Mouse (Mus musculus) limb, embryonic 12.5 days (tissue): ENCODE measurements at regions not wholly inside any gene's neighbourhood (a gene's known extent, or its start where the extent isn't known, plus 50 kb on each side); places are given as distances from the start of the nearest gene placed in this dataset.

Experiments
- ATAC-seq: fragments of 200-750 bp; cut with Nextera tagmentation; 2 replicates; pipeline ENCODE4 v1.8.0; 2017; ENCODE audit warnings: low read depth, moderate TSS enrichment; ENCODE audit not compliant: insufficient number of reproducible peaks, insufficient read depth, low FRiP score, low TSS enrichment
- H3K27ac ChIP-seq: fragments of 300-500 bp; sonication (generic); 2 replicates; pipeline ENCODE4 v1.5.1; 2016; ENCODE audit warnings: mild to moderate bottlenecking, moderate library complexity
- H3K27me3 ChIP-seq: fragments of 300-500 bp; sonication (generic); 2 replicates; pipeline ENCODE4 v1.6.1; 2016; ENCODE audit warnings: mild to moderate bottlenecking, moderate library complexity
- H3K36me3 ChIP-seq: fragments of 300-500 bp; sonication (generic); 2 replicates; pipeline ENCODE4 v1.6.1; 2016; ENCODE audit warnings: mild to moderate bottlenecking, moderate library complexity
- H3K4me1 ChIP-seq: fragments of 300-500 bp; sonication (generic); replicated peaks from 2 replicates; pipeline ENCODE4 v1.6.1; 2016
- H3K4me2 ChIP-seq: fragments of 300-500 bp; sonication (generic); 2 replicates; pipeline ENCODE4 v1.6.1; 2016; ENCODE audit warnings: mild to moderate bottlenecking, moderate library complexity
- H3K4me3 ChIP-seq: fragments of 300-500 bp; sonication (generic); replicated peaks from 2 replicates; pipeline ENCODE4 v1.5.1; 2016; ENCODE audit warnings: mild to moderate bottlenecking
- H3K9ac ChIP-seq: fragments of 300-500 bp; sonication (generic); replicated peaks from 2 replicates; pipeline ENCODE4 v1.6.1; 2016; ENCODE audit warnings: mild to moderate bottlenecking, moderate library complexity
- H3K9me3 ChIP-seq: fragments of 300-500 bp; sonication (generic); 2 replicates; pipeline ENCODE4 v1.6.1; 2016; ENCODE audit warnings: mild to moderate bottlenecking, moderate library complexity
- WGBS: fragments of 180-500 bp; shearing (Covaris S2); methylation state at CpG from one replicate; pipeline ENCODE4 v1.1.7; 2016; 5-methylcytosine and 5-hydroxymethylcytosine counted together

DNA sequence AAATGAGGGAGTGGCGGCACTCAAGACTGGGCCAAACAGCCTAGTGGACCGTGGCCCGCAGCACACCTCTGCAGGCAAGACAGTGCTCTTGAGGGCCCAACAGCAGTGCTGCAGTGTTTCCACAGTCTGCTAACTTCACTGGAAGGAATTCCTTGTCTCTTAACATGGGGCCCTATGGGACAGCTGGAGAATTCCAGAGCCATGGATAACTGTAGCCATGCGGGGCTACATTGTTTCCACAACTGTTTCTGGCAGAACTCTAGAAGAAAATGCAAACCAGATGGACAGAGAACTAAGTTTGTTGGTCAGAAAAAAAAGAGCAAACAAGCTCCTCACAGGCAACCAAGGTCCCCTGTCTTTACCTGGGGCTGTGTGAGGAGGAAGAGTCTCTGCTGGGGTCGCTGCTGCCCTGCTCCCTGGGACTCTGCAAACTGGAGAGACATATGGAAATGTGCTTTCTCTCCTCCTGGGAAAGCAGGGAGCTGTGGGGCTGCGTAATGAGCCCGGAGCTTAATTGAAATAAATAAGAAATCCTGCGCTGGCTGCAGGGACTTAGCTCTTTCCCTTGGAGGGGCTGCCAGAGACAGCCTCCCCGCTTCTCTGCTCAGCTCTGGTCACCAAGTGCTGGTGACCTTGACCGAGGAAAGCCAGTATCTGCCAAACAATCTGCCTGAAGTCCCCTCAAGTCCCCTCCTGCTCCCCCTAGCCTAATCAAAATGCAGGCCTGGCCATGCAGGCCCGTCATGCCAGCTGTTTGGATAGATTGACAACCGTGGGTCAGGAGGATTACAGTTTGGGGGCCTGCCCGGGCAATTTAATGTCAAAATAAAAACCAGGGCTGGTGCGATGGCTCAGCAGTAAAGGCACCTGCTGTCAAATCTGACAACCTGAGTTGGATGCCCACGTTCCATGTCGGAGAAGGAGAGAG is 167.0 kb downstream of the Rybp start:
- H3K4me1 ChIP-seq, result peaks cover 21% of the 10 kb centered on the region
- H3K4me3 ChIP-seq, result no peak overlapping the region
- peak; percentile 79 for ATAC-seq
- H3K27me3 ChIP-seq, result peaks cover 32% of the 10 kb centered on the region
- H3K9ac ChIP-seq, result no peak overlapping the region; the same call in 1 of the 2 replicates
- peak overlapping the region; percentile 29 for H3K4me2 ChIP-seq
- 34% methylated on average over 16 of the region's 16 CpGs for WGBS
- H3K36me3 ChIP-seq, result no peaks in the 10 kb centered on the region
- H3K9me3 ChIP-seq, result peaks cover 2% of the 10 kb centered on the region
- H3K27ac ChIP-seq, result peak overlapping the region; percentile 72

DNA sequence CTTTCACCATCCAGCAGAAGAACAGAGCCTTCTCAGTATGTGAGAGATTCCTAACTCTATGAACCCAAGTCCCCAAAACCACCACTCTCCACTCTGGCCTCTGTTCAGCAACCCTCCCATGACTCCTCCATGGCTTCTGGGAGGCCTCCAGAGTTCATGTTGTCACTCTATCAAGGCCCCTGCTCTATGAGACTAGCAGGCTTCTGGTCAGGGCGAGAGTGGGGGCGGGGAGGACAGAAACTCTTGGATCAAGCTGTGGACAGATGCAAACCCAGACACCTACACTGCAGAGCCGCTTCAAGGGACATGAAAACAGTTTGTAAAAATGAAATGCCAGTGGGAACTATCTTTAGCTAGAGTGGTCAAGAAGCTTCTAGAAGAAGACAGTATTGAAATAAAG is 170.2 kb downstream of the Rybp start:
- no peak overlapping the region for H3K4me3 ChIP-seq
- H3K9me3 ChIP-seq, result no peaks in the 10 kb centered on the region
- 87% methylated on average over 3 of the region's 3 CpGs for WGBS
- peaks cover 26% of the 10 kb centered on the region for H3K27me3 ChIP-seq
- no peak overlapping the region for H3K27ac ChIP-seq
- H3K36me3 ChIP-seq, result no peaks in the 10 kb centered on the region
- no peak for ATAC-seq
- H3K4me1 ChIP-seq, result peaks cover 21% of the 10 kb centered on the region
- H3K9ac ChIP-seq, result no peak overlapping the region
- H3K4me2 ChIP-seq, result no peak overlapping the region

DNA sequence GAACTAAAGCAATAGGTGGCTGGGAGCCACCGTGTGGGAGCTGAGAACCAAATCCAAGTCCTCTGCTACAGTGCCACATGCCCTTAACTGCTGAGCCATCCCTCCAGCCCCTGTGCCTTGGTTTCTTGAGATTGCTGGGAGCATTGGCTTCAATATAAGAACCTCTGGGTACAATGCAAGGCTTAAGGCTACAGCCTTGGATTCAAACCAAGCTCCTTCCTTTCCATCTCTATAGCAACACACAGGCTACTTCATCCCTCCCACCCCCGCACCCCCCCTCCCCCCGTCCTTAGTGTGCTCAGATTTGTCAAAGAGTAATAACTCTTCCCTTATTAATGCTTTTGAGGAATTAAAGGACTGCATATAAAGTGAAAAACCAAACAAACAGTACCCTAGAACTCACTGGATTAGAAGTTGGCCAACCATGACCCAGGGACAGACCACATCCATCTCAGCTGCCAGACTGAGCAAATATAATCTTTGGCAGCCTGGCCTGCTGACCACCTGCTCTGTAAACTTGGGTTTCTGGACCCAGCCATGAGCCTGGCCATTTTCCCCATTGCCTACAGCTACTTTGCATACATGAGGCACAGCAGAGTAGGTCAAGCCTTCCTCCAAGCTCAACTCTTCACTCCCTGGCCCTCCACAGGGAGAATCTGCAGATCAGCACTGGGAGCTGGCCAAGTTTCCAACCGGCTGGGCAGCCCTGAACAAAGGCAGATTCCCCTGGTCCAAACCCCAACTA is 173.7 kb downstream of the Rybp start:
- H3K4me3 ChIP-seq, result no peak overlapping the region
- H3K27ac ChIP-seq, result no peak overlapping the region
- H3K9ac ChIP-seq, result no peak overlapping the region
- H3K4me1 ChIP-seq, result peaks cover 18% of the 10 kb centered on the region
- no peak overlapping the region for H3K4me2 ChIP-seq
- H3K9me3 ChIP-seq, result no peaks in the 10 kb centered on the region
- peaks cover 27% of the 10 kb centered on the region for H3K27me3 ChIP-seq
- 80% methylated on average over 4 of the region's 4 CpGs for WGBS
- no peaks in the 10 kb centered on the region for H3K36me3 ChIP-seq
- no peak for ATAC-seq

DNA sequence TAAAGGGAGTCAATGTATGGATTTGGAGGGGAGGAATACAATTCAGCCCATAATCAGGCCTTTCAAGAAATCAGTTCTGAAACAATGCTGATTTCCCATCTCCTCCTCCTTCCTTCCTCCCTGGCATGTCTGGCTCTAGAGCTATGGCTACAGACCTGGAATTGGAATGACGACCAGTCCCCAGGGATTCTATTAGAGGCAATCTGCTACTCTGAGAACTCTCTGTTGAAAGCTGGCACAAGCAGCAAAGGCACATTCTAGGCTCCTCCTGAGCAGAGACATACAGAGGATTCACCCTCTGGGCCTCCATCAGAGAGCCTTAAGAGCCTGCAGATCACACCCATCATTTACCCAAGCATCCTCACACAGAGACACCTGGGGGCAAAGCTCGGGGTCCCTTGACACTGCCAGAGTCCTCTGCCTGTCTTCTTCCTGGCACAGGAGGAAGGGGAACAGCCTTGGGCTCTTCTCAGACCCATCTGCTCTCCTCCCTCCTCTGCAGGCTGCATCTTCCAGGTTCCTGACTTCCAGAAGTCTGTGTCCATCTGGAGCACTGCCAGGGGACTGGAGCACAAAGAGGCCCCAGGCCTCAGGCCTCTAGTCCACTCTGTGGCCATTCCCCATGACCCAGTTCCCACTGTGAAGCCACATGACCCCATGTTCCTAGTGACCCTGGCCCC is 176.2 kb downstream of the Rybp start:
- H3K27me3 ChIP-seq, result peaks cover 46% of the 10 kb centered on the region
- H3K9ac ChIP-seq, result no peak overlapping the region
- no peak for ATAC-seq
- no peak overlapping the region for H3K4me2 ChIP-seq
- no peak overlapping the region for H3K4me3 ChIP-seq
- 63% methylated on average over 2 of the region's 2 CpGs for WGBS
- no peaks in the 10 kb centered on the region for H3K9me3 ChIP-seq
- H3K36me3 ChIP-seq, result no peaks in the 10 kb centered on the region
- H3K27ac ChIP-seq, result no peak overlapping the region
- H3K4me1 ChIP-seq, result peaks cover 26% of the 10 kb centered on the region

DNA sequence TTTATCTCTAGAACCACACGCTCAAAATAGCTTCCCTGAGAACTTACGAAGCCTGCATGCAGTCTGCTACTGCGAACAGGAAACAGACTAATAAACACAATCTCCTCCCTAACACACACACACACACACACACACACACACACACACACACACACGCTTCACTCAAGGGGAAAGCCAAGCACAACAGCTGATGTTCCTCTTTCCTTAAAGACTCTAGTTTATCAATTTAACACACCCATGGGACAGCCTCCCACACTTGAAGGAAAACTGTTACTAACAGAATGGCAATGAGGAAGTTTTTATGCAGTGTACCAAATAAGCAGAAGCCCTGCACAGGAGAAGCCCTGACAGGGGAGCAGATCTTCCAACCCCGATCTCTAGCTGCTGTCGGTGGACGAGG is 177.3 kb downstream of the Rybp start:
- Histone ChIP-seq H3K4me3 (no peak overlapping the region), H3K36me3 (no peaks in the 10 kb centered on the region), H3K9me3 (no peaks in the 10 kb centered on the region), H3K9ac (no peak overlapping the region), H3K4me1 (peaks cover 38% of the 10 kb centered on the region), H3K27me3 (peaks cover 41% of the 10 kb centered on the region), H3K27ac (no peak overlapping the region), H3K4me2 (no peak overlapping the region)
- ATAC-seq, result no peak
- WGBS, result 48% methylated on average over 7 of the region's 7 CpGs

DNA sequence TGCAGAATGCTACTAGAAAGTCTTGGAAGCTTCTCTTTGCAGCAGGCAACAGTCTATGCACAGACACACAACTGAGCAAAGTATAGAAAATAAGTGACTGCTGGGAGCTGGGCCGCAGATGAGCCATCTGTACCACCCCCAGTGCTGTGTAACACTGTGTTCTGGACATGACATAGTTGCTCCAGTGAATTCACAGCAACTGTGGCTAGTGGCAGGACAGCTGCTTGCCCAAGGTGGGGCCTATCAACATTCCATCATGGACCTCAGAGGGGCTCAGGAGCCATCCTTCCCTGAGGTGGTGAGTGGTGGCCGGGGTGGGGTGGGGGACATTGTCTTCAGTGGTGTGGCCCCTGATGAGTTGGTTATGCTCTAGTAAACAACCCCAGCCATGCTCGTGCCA is 177.9 kb downstream of the Rybp start:
- no peak for ATAC-seq
- WGBS, result 53% methylated on average over 3 of the region's 3 CpGs

DNA sequence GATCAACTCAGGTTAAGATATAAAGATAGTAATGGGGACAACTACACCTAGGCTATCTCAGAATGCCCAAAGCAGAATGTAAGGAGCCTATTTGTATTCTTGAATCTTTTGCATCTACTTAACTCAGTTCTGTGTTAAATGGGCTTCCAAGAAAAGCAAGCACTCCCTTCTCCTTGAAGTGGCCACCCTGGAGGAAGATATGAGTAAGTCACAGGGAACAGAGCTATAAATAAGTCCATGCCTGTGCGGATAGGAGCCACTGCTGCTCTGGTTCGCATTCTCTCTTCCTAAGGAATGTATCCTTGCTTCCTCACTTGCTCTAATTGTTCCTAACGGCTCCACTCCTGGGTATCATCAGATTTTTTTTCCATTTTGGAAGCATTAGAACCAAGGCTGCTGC is 179.8 kb downstream of the Rybp start:
- Histone ChIP-seq H3K4me2 (no peak overlapping the region), H3K4me1 (peaks cover 53% of the 10 kb centered on the region), H3K27ac (no peak overlapping the region), H3K27me3 (peaks cover 43% of the 10 kb centered on the region), H3K9ac (no peak overlapping the region), H3K9me3 (no peaks in the 10 kb centered on the region), H3K4me3 (no peak overlapping the region), H3K36me3 (no peaks in the 10 kb centered on the region)
- 58% methylated on average over 3 of the region's 3 CpGs for whole genome bisulfite sequencing
- no peak for ATAC-seq

More for the DNA sequence above, 177.9 kb downstream of the Rybp start:
- Histone ChIP-seq H3K9me3 (no peaks in the 10 kb centered on the region), H3K9ac (no peak overlapping the region), H3K27me3 (peaks cover 37% of the 10 kb centered on the region), H3K4me1 (peaks cover 44% of the 10 kb centered on the region), H3K4me2 (no peak overlapping the region), H3K36me3 (no peaks in the 10 kb centered on the region), H3K4me3 (no peak overlapping the region), H3K27ac (no peak overlapping the region)

DNA sequence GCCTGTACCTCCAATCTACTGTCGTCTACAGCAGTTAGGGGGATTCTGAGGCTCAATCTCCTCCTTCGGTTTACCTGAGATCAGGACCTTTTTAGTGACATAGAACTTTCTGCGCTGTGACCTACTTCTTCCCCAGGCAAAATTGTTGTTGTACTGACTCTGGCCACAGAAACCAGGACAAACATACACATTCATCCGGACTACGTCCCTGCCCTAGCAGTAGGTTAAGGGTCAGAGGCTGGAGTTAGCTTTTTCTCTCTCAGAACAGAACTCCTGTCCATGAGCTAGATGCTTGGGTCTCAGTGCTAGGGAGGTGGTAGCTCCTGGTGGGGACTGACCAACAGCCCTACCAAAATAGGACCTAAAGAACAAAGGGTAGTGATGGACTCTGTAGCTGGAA is 180.2 kb downstream of the Rybp start:
- H3K9me3 ChIP-seq, result no peaks in the 10 kb centered on the region
- H3K36me3 ChIP-seq, result no peaks in the 10 kb centered on the region
- H3K4me2 ChIP-seq, result no peak overlapping the region
- H3K27ac ChIP-seq, result no peak overlapping the region
- H3K9ac ChIP-seq, result no peak overlapping the region
- WGBS, result 82% methylated on average over 5 of the region's 5 CpGs
- peaks cover 53% of the 10 kb centered on the region for H3K4me1 ChIP-seq
- no peak overlapping the region for H3K4me3 ChIP-seq
- peaks cover 46% of the 10 kb centered on the region for H3K27me3 ChIP-seq
- ATAC-seq, result no peak

DNA sequence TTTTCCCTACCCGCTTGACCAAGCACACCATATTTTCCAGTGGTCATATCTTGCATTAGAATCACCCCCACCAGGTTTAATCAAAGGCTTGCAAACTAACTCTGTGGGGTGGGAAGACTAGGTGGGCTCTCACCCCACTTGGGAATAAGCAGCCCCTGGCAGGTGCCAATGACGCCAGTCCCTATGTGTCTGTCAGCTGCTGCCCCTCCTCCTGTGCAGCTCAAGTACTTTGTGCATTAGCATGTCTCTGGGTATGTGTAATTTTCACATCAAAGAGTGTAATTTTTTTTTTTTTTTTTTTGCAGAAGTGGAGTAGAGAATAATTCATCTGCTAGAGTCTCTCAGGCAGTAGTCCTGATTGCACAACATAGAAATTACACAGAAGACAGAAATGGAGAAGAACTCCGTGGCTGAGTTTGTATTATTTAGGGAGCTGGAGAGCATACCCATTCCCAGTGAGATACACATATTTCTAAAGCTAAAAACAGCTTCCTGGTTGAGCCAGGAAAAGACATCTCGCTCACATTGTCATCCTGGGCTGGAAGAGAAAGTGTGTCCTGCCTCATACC is 186.6 kb downstream of the Rybp start:
- no peak for ATAC-seq
- H3K27me3 ChIP-seq, result peaks cover 56% of the 10 kb centered on the region
- H3K9ac ChIP-seq, result no peak overlapping the region
- H3K36me3 ChIP-seq, result no peaks in the 10 kb centered on the region
- H3K4me2 ChIP-seq, result no peak overlapping the region
- no peak overlapping the region for H3K27ac ChIP-seq
- no peaks in the 10 kb centered on the region for H3K9me3 ChIP-seq
- H3K4me3 ChIP-seq, result no peak overlapping the region
- 75% methylated on average over 4 of the region's 4 CpGs for WGBS
- H3K4me1 ChIP-seq, result peaks cover 22% of the 10 kb centered on the region

DNA sequence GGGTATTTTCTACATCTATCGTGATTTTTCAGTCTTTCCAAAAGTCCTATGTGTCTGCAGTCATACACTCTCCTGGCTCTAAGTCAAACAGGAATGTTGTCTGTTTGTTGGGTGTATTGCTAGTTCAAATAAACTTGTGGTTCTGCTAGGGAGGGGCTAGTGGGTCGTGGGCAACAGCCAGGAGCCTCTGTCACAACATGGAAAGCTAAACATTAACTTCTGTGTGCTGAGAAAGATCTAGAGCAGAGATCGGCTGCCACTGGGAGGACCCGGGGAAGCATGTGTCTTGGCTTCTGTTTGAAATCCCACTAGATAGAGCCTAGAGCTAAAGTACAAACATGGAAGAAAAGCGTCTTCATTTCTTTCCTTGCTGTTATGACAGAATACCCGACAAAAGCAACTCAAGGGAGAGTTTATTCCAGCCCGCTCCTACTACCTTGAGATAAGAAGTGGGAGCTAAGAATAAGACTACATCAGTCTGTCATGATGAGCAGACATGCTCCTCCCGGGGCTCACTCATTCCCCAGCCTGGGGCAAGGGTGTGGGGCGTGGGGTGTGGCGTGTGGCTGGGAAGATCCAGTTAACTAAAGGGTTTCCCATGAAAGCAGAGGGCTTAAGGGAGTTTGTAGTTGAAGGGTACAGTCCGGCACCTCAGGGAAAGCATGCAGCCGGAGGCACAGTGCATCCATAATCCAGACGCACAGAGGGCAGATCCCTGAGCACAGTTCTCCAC is 190.7 kb downstream of the Rybp start:
- Histone ChIP-seq H3K9ac (no peak overlapping the region), H3K4me2 (no peak overlapping the region), H3K36me3 (no peaks in the 10 kb centered on the region), H3K4me3 (no peak overlapping the region), H3K27me3 (peaks cover 56% of the 10 kb centered on the region), H3K4me1 (peaks cover 20% of the 10 kb centered on the region), H3K9me3 (no peaks in the 10 kb centered on the region), H3K27ac (no peak overlapping the region)
- WGBS, result 81% methylated on average over 13 of the region's 13 CpGs
- ATAC-seq, result no peak
